8 mouse cellular contexts compared by ENCODE assay signal in the genomic region with DNA sequence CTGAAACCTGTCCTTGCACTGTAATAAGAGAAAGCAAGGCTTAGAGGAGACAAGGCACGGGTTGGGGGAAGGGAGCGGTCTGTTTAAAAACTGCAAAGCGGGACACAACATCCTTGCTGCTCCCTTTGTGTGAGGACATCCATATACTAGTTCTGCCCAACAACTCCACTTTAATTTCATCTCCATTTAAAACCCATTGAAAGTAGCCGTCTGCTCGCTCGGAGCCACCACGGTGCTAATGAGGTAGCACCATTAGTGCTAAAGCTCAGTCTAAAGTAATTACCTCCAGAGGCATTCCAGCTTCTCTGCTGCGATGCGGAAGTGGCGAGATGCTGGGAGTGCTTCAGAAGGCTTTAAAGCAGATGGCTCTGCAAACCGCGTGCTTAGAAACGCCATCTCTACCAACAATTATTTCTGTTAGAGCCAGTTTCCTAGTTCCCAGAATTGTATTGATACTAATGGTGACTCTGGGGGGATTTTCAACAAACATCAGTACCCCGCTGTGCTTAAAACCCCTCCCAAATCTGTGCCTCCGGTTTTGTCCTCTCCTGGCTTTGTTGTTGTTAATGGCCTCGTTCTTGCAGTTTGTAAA.
A peak's percentile ranks its signal among the peaks of the same experiment; 100 is the strongest.
DNase-seq lines count a peak whose midpoint lies in the region; ATAC-seq and TF ChIP-seq lines count a peak whose summit lies in the region.

No protein-coding gene starts in this region.

- peak overlapping the region; percentile 58 for H3K4me2 ChIP-seq in neural tube, embryonic 12.5 days (replicated peaks)

- WGBS in forebrain, embryonic 10.5 days = 3% methylated on average over 16 of the region's 16 CpGs
- 3% methylated on average over 16 of the region's 16 CpGs for WGBS in neural tube, embryonic 12.5 days

- no peaks in the 10 kb centered on the region for H3K9me3 ChIP-seq in forebrain, embryonic 10.5 days
- H3K9me3 ChIP-seq in neural tube, embryonic 12.5 days = no peaks in the 10 kb centered on the region

- peak overlapping the region; percentile 84 for H3K27ac ChIP-seq in forebrain, embryonic 10.5 days
- H3K27ac ChIP-seq in layer of hippocampus, adult 2 months = 0 out of 2 replicates have a peak overlapping the region, but pooled peaks have one; percentile 23
- no peak overlapping the region for H3K27ac ChIP-seq in neural tube, embryonic 12.5 days

- ATAC-seq in neural tube, embryonic 12.5 days (ENCODE audit: low FRiP score, low read depth) = peak; percentile 76

- H3K4me3 ChIP-seq in forebrain, embryonic 10.5 days = peak overlapping the region; percentile 40
- peak overlapping the region; percentile 27 for H3K4me3 ChIP-seq in layer of hippocampus, adult 2 months
- peak overlapping the region; percentile 19 for H3K4me3 ChIP-seq in neural tube, embryonic 12.5 days

- no peaks in the 10 kb centered on the region for H3K36me3 ChIP-seq in forebrain, embryonic 10.5 days (replicated peaks)
- H3K36me3 ChIP-seq in neural tube, embryonic 12.5 days = no peaks in the 10 kb centered on the region

- TF ChIP-seq CTCF in layer of hippocampus, adult 2 months (conservative IDR thresholded peaks at IDR 0.05) = no peak

- DNase-seq in ovary, postnatal 36 days (ENCODE audit: low spot score) = peak; percentile 5
- no peak for DNase-seq in ovary, adult 18-20 months (ENCODE audit: low spot score)
- peak; percentile 65 for DNase-seq in forebrain, embryonic 10.5 days (ENCODE audit: extremely low spot score, low spot score)
- no peak for DNase-seq in layer of hippocampus, adult 2 months (ENCODE audit: low spot score in 2 of 2)
- no peak for DNase-seq in Muller cell, postnatal 12 days (ENCODE audit: inconsistent ontology term)
- no peak for DNase-seq in adrenal gland, postnatal 4 days (ENCODE audit: low spot score in 2 of 2)
- DNase-seq in frontal cortex, postnatal 25 days (ENCODE audit: low spot score in 2 of 2) = no peak

- peaks cover 25% of the 10 kb centered on the region for H3K4me1 ChIP-seq in forebrain, embryonic 10.5 days
- peaks cover 8% of the 10 kb centered on the region; the same call in 1 of the 2 replicates for H3K4me1 ChIP-seq in neural tube, embryonic 12.5 days

- H3K27me3 ChIP-seq in forebrain, embryonic 10.5 days (ENCODE audit: poor library complexity, severe bottlenecking) = peaks cover 7% of the 10 kb centered on the region
- H3K27me3 ChIP-seq in neural tube, embryonic 12.5 days (replicated peaks) = no peaks in the 10 kb centered on the region

- H3K9ac ChIP-seq in neural tube, embryonic 12.5 days = 0 out of 2 replicates have a peak overlapping the region, but pooled peaks have one; percentile 29

Comparison
In these comparisons a context has a peak if more than half of its experiments do, and no peak if none do; other contexts are left out.
1. DNase-seq: peak in ovary, postnatal 36 days (single experiment) and forebrain, embryonic 10.5 days (single experiment); none in ovary, adult 18-20 months (single experiment), layer of hippocampus, adult 2 months (0 of 2), Muller cell, postnatal 12 days (single experiment), adrenal gland, postnatal 4 days (0 of 2) and frontal cortex, postnatal 25 days (0 of 2).
2. Peak in every context shown above with its lines, with median percentiles within 50 percentile points of each other: H3K4me3 ChIP-seq.